Mouse (Mus musculus) stomach, postnatal 0 days (tissue): ENCODE measurements at regions not wholly inside any gene's neighbourhood (a gene's known extent, or its start where the extent isn't known, plus 50 kb on each side); places are given as distances from the start of the nearest gene placed in this dataset.

Experiments used
- CTCF ChIP-seq: IDR thresholded peaks from 2 replicates; pipeline ENCODE4 v1.5.1; 2016; ENCODE audit warnings: antibody characterized with exemption, low read depth, mild to moderate bottlenecking, moderate library complexity
- EP300 ChIP-seq: optimal IDR thresholded peaks from 2 replicates; pipeline ENCODE3; 2016; ENCODE audit warnings: antibody characterized with exemption

GRCm38 (mm10) chr15:68366816-68367215 is 1866.1 kb upstream of the Lrrc6 start:
- TF ChIP-seq CTCF (no peak), EP300 (no peak)
